Mouse (Mus musculus) C3H10T1/2 (cell line): ENCODE data around the gene Znrd1as. TPM values are rescaled to one million over a fixed set of nuclear protein-coding genes. Genes with fewer than 3 reads are reported as not detected.

Experiments used
- polyA plus RNA-seq, 2 experiments: library from polyadenylated mRNA; unstranded; fragments of >200 nt; fragmentation: generic; extraction: Trizol; gene quantifications; one replicate each; pipeline ENCODE4 v1.2.1; 2012; ENCODE audit warnings: missing spikeins in 2 of 2

Gene Znrd1as
- polyA plus RNA-seq = 1 to 10 TPM in 1 of 2 experiments, under 1 TPM in 1; 0.77 to 7.1 TPM

GRCm38 (mm10) chr17:36957999-36958743 is at the start of gene Znrd1as, which contains the start of gene Znrd1:
Gene Znrd1as (plus strand): TSS chr17:36958592.
Gene Znrd1 (minus strand): TSS chr17:36958559.

GRCm38 (mm10) chr17:36942791-36943471 is 15.5 kb upstream of the Znrd1as start, which contains the start of gene Rnf39:
Gene Rnf39 (plus strand): TSS chr17:36942918.

GRCm38 (mm10) chr17:36950981-36951947 is 7.1 kb upstream of the Znrd1as start, which contains the start of gene Ppp1r11:
Gene Ppp1r11 (minus strand): TSS chr17:36951741.

GRCm38 (mm10) chr17:36981221-36981813 is 22.9 kb downstream of the Znrd1as start, which contains the start of gene 2410137M14Rik:
Gene 2410137M14Rik (minus strand): TSS chr17:36981237.

GRCm38 (mm10) chr17:36989437-36989836 is 31.0 kb downstream of the Znrd1as start, which contains the start of gene H2-M5:
Gene H2-M5 (minus strand): TSS chr17:36989537.

GRCm38 (mm10) chr17:37000863-37001262 is 42.5 kb downstream of the Znrd1as start, which contains the start of gene Zfp57:
Gene Zfp57 (plus strand): TSS chr17:37001163.

Other genes with a start within 250 kb of the Znrd1as start
- not detected for gene H2-M10.5, start 185.7 kb upstream of the Znrd1as start, polyA plus RNA-seq
- gene H2-M10.6, start 146.4 kb upstream of the Znrd1as start, polyA plus RNA-seq = not detected
- 10 to 100 TPM in 1 of 2 experiments, 1 to 10 TPM in 1; 8.2 to 32.7 TPM for gene Trim26, start 121.5 kb upstream of the Znrd1as start, polyA plus RNA-seq
- not detected for gene Trim15, start 91.4 kb upstream of the Znrd1as start, polyA plus RNA-seq
- under 1 TPM in 1 of 2 experiments, not detected in 1; 0.01 TPM for gene Trim10, start 89.0 kb upstream of the Znrd1as start, polyA plus RNA-seq
- not detected for gene Trim40, start 68.5 kb upstream of the Znrd1as start, polyA plus RNA-seq
- gene Trim31, start 60.5 kb upstream of the Znrd1as start, polyA plus RNA-seq = not detected
- gene Rnf39, start 15.7 kb upstream of the Znrd1as start, polyA plus RNA-seq = under 1 TPM; 0.05 to 0.08 TPM
- gene Ppp1r11, start 6.9 kb upstream of the Znrd1as start, polyA plus RNA-seq = 100 to 1,000 TPM; 197 to 372 TPM
- 100 to 1,000 TPM in 1 of 2 experiments, 10 to 100 TPM in 1; 84.4 to 119 TPM for gene Znrd1, start within 50 bp of the Znrd1as start, polyA plus RNA-seq
- not detected for gene 2410137M14Rik, start 22.6 kb downstream of the Znrd1as start, polyA plus RNA-seq
- under 1 TPM in 1 of 2 experiments, not detected in 1; 0.40 TPM for gene H2-M5, start 30.9 kb downstream of the Znrd1as start, polyA plus RNA-seq
- gene Zfp57, start 42.6 kb downstream of the Znrd1as start, polyA plus RNA-seq = 1 to 10 TPM; 4.6 to 6.5 TPM
- gene Mog, start 64.8 kb downstream of the Znrd1as start, polyA plus RNA-seq = under 1 TPM in 1 of 2 experiments, not detected in 1; 0.04 TPM
- 10 to 100 TPM in 1 of 2 experiments, 1 to 10 TPM in 1; 2.5 to 13.3 TPM for gene Gabbr1, start 87.4 kb downstream of the Znrd1as start, polyA plus RNA-seq
- gene Olfr90, start 129.9 kb downstream of the Znrd1as start, polyA plus RNA-seq = not detected
- gene Olfr91, start 139.7 kb downstream of the Znrd1as start, polyA plus RNA-seq = not detected
- gene Olfr92, start 161.5 kb downstream of the Znrd1as start, polyA plus RNA-seq = not detected
- gene Olfr93, start 202.9 kb downstream of the Znrd1as start, polyA plus RNA-seq = not detected
- under 1 TPM in 1 of 2 experiments, not detected in 1; 0.34 TPM for gene Ubd, start 235.3 kb downstream of the Znrd1as start, polyA plus RNA-seq
- not detected for gene Olfr94, start 242.4 kb downstream of the Znrd1as start, polyA plus RNA-seq